Mouse (Mus musculus): ENCODE results near the gene Tlr3. TPM values are rescaled to one million over a fixed set of nuclear protein-coding genes. Genes with fewer than 3 reads are reported as not detected.
A peak's percentile ranks its signal among the peaks of the same experiment; 100 is the strongest.

Tlr3 gene
- polyA plus RNA-seq, 1 experiment, result 9.6 TPM

GRCm38 (mm10) chr8:45414965-45415364, 4.1 kb upstream of the Tlr3 start:
- 89% methylated on average over 7 of the region's 7 CpGs for WGBS
- H3K4me1 ChIP-seq (ENCODE audit: control insufficient read depth, insufficient read depth, low read length), result no peaks in the 10 kb centered on the region
- no peak overlapping the region for H3K27ac ChIP-seq (ENCODE audit: insufficient read depth, low read length)
- no peak for DNase-seq
- H3K4me3 ChIP-seq (replicated peaks; ENCODE audit: insufficient read depth, low read depth, low read length), result no peak overlapping the region
- no peaks in the 10 kb centered on the region for H3K27me3 ChIP-seq (ENCODE audit: control insufficient read depth, insufficient read depth, low read length)
- TF ChIP-seq POLR2A (IDR thresholded peaks at IDR 0.05; ENCODE audit: borderline replicate concordance, insufficient read depth, low read length) (no peak), CTCF (IDR thresholded peaks at IDR 0.05; ENCODE audit: borderline replicate concordance, insufficient read depth, low read depth, low read length) (no peak)

GRCm38 (mm10) chr8:45410146-45410880, 567 bp downstream of the Tlr3 start:
- H3K27ac ChIP-seq (ENCODE audit: insufficient read depth, low read length), result no peak overlapping the region; the same call in 1 of the 2 replicates
- TF ChIP-seq CTCF (IDR thresholded peaks at IDR 0.05; ENCODE audit: borderline replicate concordance, insufficient read depth, low read depth, low read length), result no peak
- no peak for TF ChIP-seq POLR2A (IDR thresholded peaks at IDR 0.05; ENCODE audit: borderline replicate concordance, insufficient read depth, low read length)
- 10% methylated on average over 18 of the region's 18 CpGs for WGBS
- no peaks in the 10 kb centered on the region for H3K4me1 ChIP-seq (ENCODE audit: control insufficient read depth, insufficient read depth, low read length)
- DNase-seq, result peak; percentile 34 to 41
- H3K4me3 ChIP-seq (replicated peaks; ENCODE audit: insufficient read depth, low read depth, low read length), result peak overlapping the region; percentile 50
- no peaks in the 10 kb centered on the region for H3K27me3 ChIP-seq (ENCODE audit: control insufficient read depth, insufficient read depth, low read length)

GRCm38 (mm10) chr8:45409702-45410101, 1.2 kb downstream of the Tlr3 start:
- Histone ChIP-seq H3K4me3 (replicated peaks; ENCODE audit: insufficient read depth, low read depth, low read length) (no peak overlapping the region), H3K27me3 (ENCODE audit: control insufficient read depth, insufficient read depth, low read length) (no peaks in the 10 kb centered on the region), H3K27ac (ENCODE audit: insufficient read depth, low read length) (no peak overlapping the region), H3K4me1 (ENCODE audit: control insufficient read depth, insufficient read depth, low read length) (no peaks in the 10 kb centered on the region)
- 49% methylated on average over 4 of the region's 4 CpGs for WGBS
- no peak for DNase-seq
- no peak for TF ChIP-seq POLR2A (IDR thresholded peaks at IDR 0.05; ENCODE audit: borderline replicate concordance, insufficient read depth, low read length)
- no peak for TF ChIP-seq CTCF (IDR thresholded peaks at IDR 0.05; ENCODE audit: borderline replicate concordance, insufficient read depth, low read depth, low read length)

GRCm38 (mm10) chr8:45383250-45383649, 27.6 kb downstream of the Tlr3 start:
- no peak overlapping the region for H3K4me3 ChIP-seq (replicated peaks; ENCODE audit: insufficient read depth, low read depth, low read length)
- peaks cover 6% of the 10 kb centered on the region; the same call in 1 of the 2 replicates for H3K4me1 ChIP-seq (ENCODE audit: control insufficient read depth, insufficient read depth, low read length)
- TF ChIP-seq POLR2A (IDR thresholded peaks at IDR 0.05; ENCODE audit: borderline replicate concordance, insufficient read depth, low read length) (no peak), CTCF (IDR thresholded peaks at IDR 0.05; ENCODE audit: borderline replicate concordance, insufficient read depth, low read depth, low read length) (no peak)
- no peak overlapping the region for H3K27ac ChIP-seq (ENCODE audit: insufficient read depth, low read length)
- H3K27me3 ChIP-seq (ENCODE audit: control insufficient read depth, insufficient read depth, low read length), result no peaks in the 10 kb centered on the region; the same call in 1 of the 2 replicates
- 3% methylated on average over 1 of the region's 1 CpGs for WGBS
- DNase-seq, result peak; percentile 10 to 25

- no peaks in the 10 kb centered on the region; the same call in 1 of the 2 replicates for H3K27me3 ChIP-seq (ENCODE audit: control insufficient read depth, insufficient read depth, low read length)
- peaks cover 6% of the 10 kb centered on the region; the same call in 1 of the 2 replicates for H3K4me1 ChIP-seq (ENCODE audit: control insufficient read depth, insufficient read depth, low read length)
- no peak for TF ChIP-seq POLR2A (IDR thresholded peaks at IDR 0.05; ENCODE audit: borderline replicate concordance, insufficient read depth, low read length)
- TF ChIP-seq CTCF (IDR thresholded peaks at IDR 0.05; ENCODE audit: borderline replicate concordance, insufficient read depth, low read depth, low read length), result no peak
- WGBS, result 13% methylated on average over 6 of the region's 6 CpGs
- no peak within 1 kb of the TSS for H3K27ac ChIP-seq (ENCODE audit: insufficient read depth, low read length)
- H3K4me3 ChIP-seq (replicated peaks; ENCODE audit: insufficient read depth, low read depth, low read length), result peak within 1 kb of the TSS; percentile 42
- no peak for DNase-seq
These were observed 28.9 kb downstream of the Tlr3 start, which contains the start of gene Fam149a for GRCm38 (mm10) chr8:45381963-45382347. TSS of gene Fam149a (minus strand) at chr8:45382291.

GRCm38 (mm10) chr8:45381075-45381962, 29.6 kb downstream of the Tlr3 start:
- DNase-seq, result peak in 1 of 2 experiments; percentile 9
- 5% methylated on average over 38 of the region's 38 CpGs for WGBS
- peaks cover 6% of the 10 kb centered on the region; the same call in 1 of the 2 replicates for H3K4me1 ChIP-seq (ENCODE audit: control insufficient read depth, insufficient read depth, low read length)
- peak overlapping the region; percentile 42 for H3K4me3 ChIP-seq (replicated peaks; ENCODE audit: insufficient read depth, low read depth, low read length)
- no peak for TF ChIP-seq POLR2A (IDR thresholded peaks at IDR 0.05; ENCODE audit: borderline replicate concordance, insufficient read depth, low read length)
- no peak for TF ChIP-seq CTCF (IDR thresholded peaks at IDR 0.05; ENCODE audit: borderline replicate concordance, insufficient read depth, low read depth, low read length)
- H3K27ac ChIP-seq (ENCODE audit: insufficient read depth, low read length), result no peak overlapping the region
- H3K27me3 ChIP-seq (ENCODE audit: control insufficient read depth, insufficient read depth, low read length), result no peaks in the 10 kb centered on the region; the same call in 1 of the 2 replicates

GRCm38 (mm10) chr8:45380598-45380997, 30.3 kb downstream of the Tlr3 start:
- 47% methylated on average over 4 of the region's 4 CpGs for WGBS
- H3K27me3 ChIP-seq (ENCODE audit: control insufficient read depth, insufficient read depth, low read length), result no peaks in the 10 kb centered on the region; the same call in 1 of the 2 replicates
- no peak overlapping the region for H3K27ac ChIP-seq (ENCODE audit: insufficient read depth, low read length)
- no peak for DNase-seq
- no peak overlapping the region for H3K4me3 ChIP-seq (replicated peaks; ENCODE audit: insufficient read depth, low read depth, low read length)
- TF ChIP-seq CTCF (IDR thresholded peaks at IDR 0.05; ENCODE audit: borderline replicate concordance, insufficient read depth, low read depth, low read length), result no peak
- no peak for TF ChIP-seq POLR2A (IDR thresholded peaks at IDR 0.05; ENCODE audit: borderline replicate concordance, insufficient read depth, low read length)
- peaks cover 6% of the 10 kb centered on the region; the same call in 1 of the 2 replicates for H3K4me1 ChIP-seq (ENCODE audit: control insufficient read depth, insufficient read depth, low read length)

All from cerebellum, adult 2 months (tissue).